Mouse (Mus musculus) embryonic facial prominence, embryonic 12.5 days (tissue): ENCODE measurements around the gene Boc. TPM values are rescaled to one million over a fixed set of nuclear protein-coding genes. Genes with fewer than 3 reads are reported as not detected.
A peak's percentile ranks its signal among the peaks of the same experiment; 100 is the strongest.

Experiments used
- ATAC-seq: fragments of 200-750 bp; cut with Nextera tagmentation; 2 replicates; pipeline ENCODE4 v1.8.0; 2017; ENCODE audit not compliant: insufficient number of reproducible peaks, insufficient read depth, low FRiP score, low TSS enrichment
- H3K27ac ChIP-seq: fragments of 300-500 bp; sonication (generic); 2 replicates; pipeline ENCODE4 v1.5.1; 2016; ENCODE audit warnings: mild to moderate bottlenecking
- H3K27me3 ChIP-seq: fragments of 300-500 bp; sonication (generic); 2 replicates; pipeline ENCODE4 v1.6.1; 2016; ENCODE audit warnings: mild to moderate bottlenecking, moderate library complexity
- H3K36me3 ChIP-seq: fragments of 300-500 bp; sonication (generic); 2 replicates; pipeline ENCODE4 v1.6.1; 2016; ENCODE audit warnings: mild to moderate bottlenecking
- H3K4me1 ChIP-seq: fragments of 300-500 bp; sonication (generic); 2 replicates; pipeline ENCODE4 v1.6.1; 2016
- H3K4me2 ChIP-seq: fragments of 300-500 bp; sonication (generic); replicated peaks from 2 replicates; pipeline ENCODE4 v1.6.1; 2016; ENCODE audit warnings: mild to moderate bottlenecking, moderate library complexity
- H3K4me3 ChIP-seq: fragments of 300-500 bp; sonication (generic); 2 replicates; pipeline ENCODE4 v1.5.1; 2016; ENCODE audit warnings: mild to moderate bottlenecking
- H3K9ac ChIP-seq: fragments of 300-500 bp; sonication (generic); 2 replicates; pipeline ENCODE4 v1.6.1; 2016; ENCODE audit warnings: mild to moderate bottlenecking, moderate library complexity
- H3K9me3 ChIP-seq: fragments of 300-500 bp; sonication (generic); 2 replicates; pipeline ENCODE4 v1.6.1; 2016; ENCODE audit warnings: mild to moderate bottlenecking, moderate library complexity
- WGBS: fragments of 180-500 bp; shearing (Covaris S2); methylation state at CpG from one replicate; pipeline ENCODE4 v1.1.7; 2016; 5-methylcytosine and 5-hydroxymethylcytosine counted together
- polyA plus RNA-seq: library from polyadenylated mRNA; unstranded; fragments of >200 nt; fragmentation: Nextera tagmentation; extraction: Ambion mirVana; gene quantifications from 2 replicates; pipeline ENCODE4 v1.2.1, GENCODE M21; 2016

Gene Boc
- polyA plus RNA-seq, 1 experiment from 2014 or later: 37.1 TPM

- H3K36me3 ChIP-seq: peaks cover 6% of the 10 kb centered on the region; the same call in 1 of the 2 replicates
- peak overlapping the region; percentile 63; the same call in 1 of the 2 replicates for H3K27ac ChIP-seq
- H3K4me3 ChIP-seq: no peak overlapping the region
- no peak overlapping the region for H3K4me2 ChIP-seq
- H3K9ac ChIP-seq: peak overlapping the region; percentile 13; the same call in 1 of the 2 replicates
- 44% methylated on average over 16 of the region's 16 CpGs for WGBS
- H3K27me3 ChIP-seq: no peaks in the 10 kb centered on the region
- H3K9me3 ChIP-seq: no peaks in the 10 kb centered on the region
- peak; percentile 13; the same call in 1 of the 2 replicates for ATAC-seq
- peaks cover 78% of the 10 kb centered on the region for H3K4me1 ChIP-seq
These were observed 20.0 kb downstream of the Boc start for GRCm38 (mm10) chr16:44538401-44539395.

DNA sequence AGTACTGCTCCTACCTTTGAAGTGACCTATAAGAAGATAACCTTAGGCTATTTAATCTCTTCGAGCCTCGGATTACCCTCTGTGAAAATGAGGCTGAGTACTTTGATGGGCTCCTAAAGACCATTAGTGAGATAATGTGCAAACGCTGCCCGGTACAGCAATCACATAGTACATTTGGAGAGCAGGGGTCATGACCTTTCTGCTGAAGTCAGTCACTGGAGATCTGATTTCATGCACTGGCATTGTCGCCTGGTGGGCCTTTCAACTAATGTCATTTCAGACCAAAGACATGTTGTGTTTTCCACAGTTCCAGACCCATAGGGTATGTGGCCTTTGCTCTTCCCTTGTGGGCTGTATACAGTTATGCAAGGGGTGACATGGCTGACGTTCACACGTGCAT is 24.6 kb downstream of the Boc start:
- no peak overlapping the region for H3K4me2 ChIP-seq
- no peaks in the 10 kb centered on the region for H3K9me3 ChIP-seq
- no peak overlapping the region for H3K4me3 ChIP-seq
- H3K27ac ChIP-seq: 0 out of 2 replicates have a peak overlapping the region, but pooled peaks have one; percentile 69
- H3K27me3 ChIP-seq: no peaks in the 10 kb centered on the region
- no peak overlapping the region for H3K9ac ChIP-seq
- peaks cover 79% of the 10 kb centered on the region for H3K4me1 ChIP-seq
- WGBS: 16% methylated on average over 7 of the region's 7 CpGs
- peaks cover 10% of the 10 kb centered on the region for H3K36me3 ChIP-seq
- no peak for ATAC-seq

DNA sequence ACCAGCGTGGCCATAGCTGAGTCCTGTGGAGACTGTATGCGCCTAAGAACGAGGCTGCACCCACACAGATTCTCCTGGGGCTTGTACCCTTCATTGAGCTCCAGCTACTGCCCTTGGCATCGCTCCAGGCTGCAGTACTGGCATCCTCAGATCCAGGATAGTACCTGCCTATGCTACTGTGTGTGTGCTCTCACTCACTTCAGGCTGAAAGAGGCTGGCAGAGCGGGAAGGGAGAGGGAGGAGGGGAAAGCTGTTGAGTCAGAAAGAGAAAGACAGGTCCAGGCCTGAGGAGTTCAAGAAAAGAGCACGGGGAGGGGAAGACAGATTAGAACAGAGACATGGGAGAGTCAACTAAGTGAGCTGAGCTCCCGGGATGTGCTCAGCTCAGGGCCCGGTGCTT is 25.2 kb downstream of the Boc start:
- no peak for ATAC-seq
- peaks cover 77% of the 10 kb centered on the region for H3K4me1 ChIP-seq
- H3K9me3 ChIP-seq: no peaks in the 10 kb centered on the region
- H3K36me3 ChIP-seq: peaks cover 11% of the 10 kb centered on the region
- 61% methylated on average over 8 of the region's 8 CpGs for WGBS
- H3K27ac ChIP-seq: peak overlapping the region; percentile 69
- no peak overlapping the region for H3K4me3 ChIP-seq
- H3K9ac ChIP-seq: no peak overlapping the region
- no peaks in the 10 kb centered on the region for H3K27me3 ChIP-seq
- H3K4me2 ChIP-seq: no peak overlapping the region

DNA sequence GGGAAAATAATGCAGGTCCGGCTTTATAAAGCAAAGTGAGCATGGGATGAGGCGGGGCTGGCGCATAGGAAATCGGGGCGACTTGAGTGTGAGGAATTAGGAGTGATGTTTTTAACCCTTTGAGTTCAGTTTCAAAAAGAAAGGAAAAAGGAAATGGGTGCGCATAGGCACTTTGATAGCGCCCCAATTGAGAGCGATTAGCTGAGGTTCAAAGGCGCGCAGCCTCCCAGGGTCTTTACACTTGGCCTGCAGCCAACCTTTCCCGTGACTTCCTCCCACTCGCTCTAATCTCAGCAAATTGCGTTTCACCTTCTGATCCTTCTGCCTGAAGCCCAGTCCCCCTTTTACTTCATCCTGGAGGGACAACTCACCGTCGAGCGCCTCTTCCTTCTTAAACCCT is 25.8 kb downstream of the Boc start:
- Histone ChIP-seq H3K27me3 (no peaks in the 10 kb centered on the region), H3K36me3 (peaks cover 14% of the 10 kb centered on the region), H3K9me3 (no peaks in the 10 kb centered on the region), H3K4me1 (peaks cover 75% of the 10 kb centered on the region), H3K4me3 (no peak overlapping the region), H3K4me2 (0 out of 2 replicates have a peak overlapping the region, but pooled peaks have one; percentile 5), H3K9ac (no peak overlapping the region), H3K27ac (peak overlapping the region; percentile 69; the same call in 1 of the 2 replicates)
- 61% methylated on average over 16 of the region's 16 CpGs for WGBS
- no peak for ATAC-seq

GRCm38 (mm10) chr16:44531239-44531797 is 27.4 kb downstream of the Boc start:
- H3K27me3 ChIP-seq: no peaks in the 10 kb centered on the region
- H3K4me1 ChIP-seq: peaks cover 86% of the 10 kb centered on the region
- H3K36me3 ChIP-seq: peaks cover 13% of the 10 kb centered on the region
- 0 out of 2 replicates have a peak overlapping the region, but pooled peaks have one; percentile 15 for H3K4me3 ChIP-seq
- ATAC-seq: peak; percentile 36; the same call in 1 of the 2 replicates
- peak overlapping the region; percentile 86 for H3K27ac ChIP-seq
- peak overlapping the region; percentile 47 for H3K4me2 ChIP-seq
- H3K9ac ChIP-seq: no peak overlapping the region; the same call in 1 of the 2 replicates
- no peaks in the 10 kb centered on the region for H3K9me3 ChIP-seq
- WGBS: 22% methylated on average over 12 of the region's 12 CpGs

DNA sequence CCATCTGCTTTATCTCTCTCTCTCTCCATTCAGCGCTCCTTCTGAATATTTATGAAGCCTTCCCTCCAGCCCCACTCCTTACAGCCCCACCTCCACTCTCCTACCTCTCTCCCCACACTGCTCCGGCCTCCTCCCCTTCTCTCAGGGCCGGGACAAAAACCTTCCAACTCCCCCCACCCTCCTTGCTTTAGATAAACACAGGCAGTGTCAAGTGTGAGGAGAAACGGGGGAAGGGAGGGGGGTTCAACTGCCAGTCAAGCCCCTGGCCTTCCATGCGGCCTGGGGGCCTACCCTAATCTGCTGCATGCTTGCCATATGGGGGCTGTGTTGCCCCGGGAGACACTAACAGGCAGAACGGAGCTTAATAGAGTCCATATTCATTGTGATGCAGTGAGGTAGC is 27.9 kb downstream of the Boc start:
- Histone ChIP-seq H3K27me3 (no peaks in the 10 kb centered on the region), H3K9ac (no peak overlapping the region), H3K27ac (peak overlapping the region; percentile 86), H3K4me1 (peaks cover 84% of the 10 kb centered on the region), H3K36me3 (peaks cover 9% of the 10 kb centered on the region), H3K4me2 (peak overlapping the region; percentile 47), H3K4me3 (0 out of 2 replicates have a peak overlapping the region, but pooled peaks have one; percentile 15), H3K9me3 (no peaks in the 10 kb centered on the region)
- ATAC-seq: peak; percentile 90
- under 1% methylated on average over 7 of the region's 7 CpGs for WGBS

GRCm38 (mm10) chr16:44530191-44530590 is 28.5 kb downstream of the Boc start:
- peaks cover 78% of the 10 kb centered on the region for H3K4me1 ChIP-seq
- H3K9me3 ChIP-seq: no peaks in the 10 kb centered on the region
- H3K4me2 ChIP-seq: peak overlapping the region; percentile 47
- WGBS: 12% methylated on average over 9 of the region's 9 CpGs
- no peak for ATAC-seq
- peaks cover 9% of the 10 kb centered on the region for H3K36me3 ChIP-seq
- no peak overlapping the region for H3K9ac ChIP-seq
- no peak overlapping the region for H3K4me3 ChIP-seq
- no peaks in the 10 kb centered on the region for H3K27me3 ChIP-seq
- peak overlapping the region; percentile 86 for H3K27ac ChIP-seq

GRCm38 (mm10) chr16:44529691-44530090 is 29.0 kb downstream of the Boc start:
- H3K27ac ChIP-seq: 0 out of 2 replicates have a peak overlapping the region, but pooled peaks have one; percentile 86
- no peak overlapping the region for H3K4me3 ChIP-seq
- H3K9me3 ChIP-seq: no peaks in the 10 kb centered on the region
- no peak overlapping the region for H3K9ac ChIP-seq
- H3K4me2 ChIP-seq: no peak overlapping the region
- H3K36me3 ChIP-seq: peaks cover 9% of the 10 kb centered on the region
- H3K4me1 ChIP-seq: peaks cover 73% of the 10 kb centered on the region
- WGBS: 42% methylated on average over 8 of the region's 8 CpGs
- no peaks in the 10 kb centered on the region for H3K27me3 ChIP-seq
- ATAC-seq: no peak

DNA sequence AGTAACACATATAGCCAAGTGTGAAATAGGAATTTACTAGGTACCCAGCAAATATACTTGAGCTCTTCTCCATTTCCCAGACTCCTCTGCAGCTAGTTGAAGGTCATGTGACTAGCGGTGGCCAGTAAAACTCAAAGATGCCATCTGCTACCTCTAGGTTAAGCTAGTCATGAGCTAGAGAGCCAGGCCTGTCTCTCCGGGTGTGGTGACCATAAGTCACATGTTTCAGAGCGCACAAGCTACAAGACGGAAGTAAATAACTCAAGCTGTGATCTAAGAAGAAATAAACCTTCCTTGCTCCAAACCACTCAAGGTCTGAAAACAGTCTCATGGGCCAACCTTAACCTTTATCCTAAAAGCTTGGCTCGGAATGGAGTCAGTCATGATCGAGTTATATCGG is 29.7 kb downstream of the Boc start:
- peaks cover 9% of the 10 kb centered on the region for H3K36me3 ChIP-seq
- no peaks in the 10 kb centered on the region for H3K9me3 ChIP-seq
- no peak for ATAC-seq
- WGBS: 92% methylated on average over 7 of the region's 7 CpGs
- no peak overlapping the region for H3K27ac ChIP-seq
- H3K4me1 ChIP-seq: peaks cover 66% of the 10 kb centered on the region
- no peaks in the 10 kb centered on the region for H3K27me3 ChIP-seq
- H3K4me2 ChIP-seq: no peak overlapping the region
- no peak overlapping the region for H3K4me3 ChIP-seq
- no peak overlapping the region for H3K9ac ChIP-seq

DNA sequence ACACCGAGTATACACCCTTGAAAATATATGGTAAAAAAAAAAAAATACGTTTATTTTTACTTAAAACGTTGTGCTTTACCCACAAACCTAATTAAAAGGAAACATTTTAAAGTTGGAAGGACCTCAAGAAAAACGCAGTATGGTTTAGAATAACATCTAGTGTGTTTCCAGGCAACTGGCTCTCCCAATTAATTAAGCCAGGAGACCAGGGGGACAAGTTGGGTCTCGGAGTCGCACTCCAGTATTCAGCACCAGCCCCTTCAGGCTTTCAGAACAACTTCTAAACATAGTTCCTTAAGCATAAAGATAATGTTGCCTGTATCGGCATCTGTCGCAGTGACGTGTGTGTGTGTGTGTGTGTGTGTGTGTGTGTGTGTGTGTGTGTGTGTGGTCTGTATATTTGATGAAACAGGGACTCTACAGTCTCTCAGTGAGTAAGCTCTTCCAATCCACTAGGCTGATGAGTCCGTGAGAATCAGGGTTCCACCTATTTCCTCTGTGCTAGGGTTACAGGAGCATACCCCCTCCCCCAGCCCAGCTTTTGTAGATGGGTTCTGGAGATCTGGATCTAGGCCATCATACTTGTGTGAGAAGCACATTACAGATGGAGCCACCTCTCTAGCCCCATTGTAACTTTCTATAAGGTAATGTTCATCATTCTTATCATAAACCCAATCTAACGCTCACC is 31.3 kb downstream of the Boc start:
- H3K4me1 ChIP-seq: peaks cover 50% of the 10 kb centered on the region
- no peaks in the 10 kb centered on the region for H3K9me3 ChIP-seq
- 0 out of 2 replicates have a peak overlapping the region, but pooled peaks have one; percentile 30 for H3K27ac ChIP-seq
- H3K27me3 ChIP-seq: no peaks in the 10 kb centered on the region
- peaks cover 7% of the 10 kb centered on the region for H3K36me3 ChIP-seq
- no peak overlapping the region for H3K9ac ChIP-seq
- WGBS: 49% methylated on average over 11 of the region's 11 CpGs
- no peak overlapping the region for H3K4me3 ChIP-seq
- no peak for ATAC-seq
- 0 out of 2 replicates have a peak overlapping the region, but pooled peaks have one; percentile 3 for H3K4me2 ChIP-seq

GRCm38 (mm10) chr16:44526689-44527088 is 32.0 kb downstream of the Boc start:
- H3K4me3 ChIP-seq: no peak overlapping the region

More at GRCm38 (mm10) chr16:44526689-44527088, 32.0 kb downstream of the Boc start:
- ATAC-seq: no peak
- Histone ChIP-seq H3K9ac (no peak overlapping the region), H3K27me3 (no peaks in the 10 kb centered on the region), H3K4me2 (no peak overlapping the region), H3K27ac (peak overlapping the region; percentile 69), H3K36me3 (0 out of 2 replicates have a peak, but pooled peaks cover 8% of the 10 kb centered on the region), H3K9me3 (no peaks in the 10 kb centered on the region), H3K4me1 (peaks cover 50% of the 10 kb centered on the region)
- 21% methylated on average over 12 of the region's 12 CpGs for WGBS
